Mouse (Mus musculus) myocyte (in vitro differentiated cells): ENCODE data around the gene Wdr61. TPM values are rescaled to one million over a fixed set of nuclear protein-coding genes. Genes with fewer than 3 reads are reported as not detected.
A peak's percentile ranks its signal among the peaks of the same experiment; 100 is the strongest.

Experiments used
- H3K27me3 ChIP-seq: one replicate; pipeline ENCODE4 v1.6.1; 2011; ENCODE audit not compliant: control insufficient read depth, insufficient read depth, insufficient read length
- H3K36me3 ChIP-seq: one replicate; pipeline ENCODE4 v1.6.1; 2011; ENCODE audit not compliant: control insufficient read depth, insufficient read depth
- H3K4me2 ChIP-seq: one replicate; pipeline ENCODE4 v1.6.1; 2011; ENCODE audit warnings: low read depth, control low read depth
- H3K4me3 ChIP-seq: one replicate; pipeline ENCODE4 v1.5.1; 2011; ENCODE audit warnings: mild to moderate bottlenecking, control low read depth, moderate library complexity
- H3K79me2 ChIP-seq: one replicate; pipeline ENCODE4 v1.6.1; 2011; ENCODE audit not compliant: control insufficient read depth, insufficient read depth
- H3ac ChIP-seq: one replicate; pipeline ENCODE4 v1.6.1; 2011; ENCODE audit not compliant: control insufficient read depth, insufficient read length
- CEBPB ChIP-seq: IDR thresholded peaks from 2 replicates; pipeline ENCODE4 v1.6.1; 2011; ENCODE audit warnings: mild to moderate bottlenecking, moderate library complexity; ENCODE audit not compliant: poor library complexity, insufficient read depth, severe bottlenecking
- E2F4 ChIP-seq: IDR thresholded peaks from one replicate; pipeline ENCODE4 v1.6.1; 2011; ENCODE audit warnings: mild to moderate bottlenecking, control low read depth, moderate library complexity; ENCODE audit not compliant: insufficient read depth
- MAX ChIP-seq: IDR thresholded peaks from one replicate; pipeline ENCODE4 v1.6.1; 2011; ENCODE audit warnings: low read depth, mild to moderate bottlenecking, control low read depth
- MYOD1 ChIP-seq, 3 experiments: IDR thresholded peaks; one replicate each; pipeline ENCODE4 v1.6.1; 2011; ENCODE audit warnings: control low read depth in 2 of 3, low read depth in 2 of 3, mild to moderate bottlenecking in 2 of 3, moderate library complexity in 1 of 3; ENCODE audit not compliant: insufficient read length in 2 of 3, control insufficient read depth in 1 of 3
- MYOG ChIP-seq, 3 experiments: IDR thresholded peaks; one replicate each; pipeline ENCODE4 v1.6.1; 2011; ENCODE audit warnings: control low read depth in 2 of 3, low read depth in 2 of 3, mild to moderate bottlenecking in 2 of 3; ENCODE audit not compliant: insufficient read length in 2 of 3, control insufficient read depth in 1 of 3, insufficient read depth in 1 of 3
- POLR2A ChIP-seq: IDR thresholded peaks from one replicate; pipeline ENCODE4 v1.6.1; 2011; ENCODE audit warnings: low read depth, mild to moderate bottlenecking, control low read depth, moderate library complexity; ENCODE audit not compliant: insufficient read length
- POLR2AphosphoS2 ChIP-seq: IDR thresholded peaks from one replicate; pipeline ENCODE4 v1.6.1; 2011; ENCODE audit warnings: low read depth, control low read depth; ENCODE audit not compliant: insufficient read length
- REST ChIP-seq: IDR thresholded peaks from one replicate; pipeline ENCODE4 v1.6.1; 2011; ENCODE audit warnings: mild to moderate bottlenecking, control low read depth, moderate library complexity; ENCODE audit not compliant: insufficient read depth, insufficient read length
- SRF ChIP-seq: IDR thresholded peaks from one replicate; pipeline ENCODE4 v1.6.1; 2011; ENCODE audit warnings: low read depth; ENCODE audit not compliant: control insufficient read depth, insufficient read length
- TCF12 ChIP-seq: IDR thresholded peaks from one replicate; pipeline ENCODE4 v1.6.1; 2011; ENCODE audit warnings: mild to moderate bottlenecking, control low read depth; ENCODE audit not compliant: poor library complexity, insufficient read depth, severe bottlenecking
- TCF3 ChIP-seq: IDR thresholded peaks from one replicate; pipeline ENCODE4 v1.6.1; 2011; ENCODE audit warnings: low read depth, control low read depth; ENCODE audit not compliant: insufficient read length
- USF1 ChIP-seq: IDR thresholded peaks from one replicate; pipeline ENCODE4 v1.6.1; 2011; ENCODE audit warnings: low read depth, mild to moderate bottlenecking, control low read depth, moderate library complexity
- polyA plus RNA-seq: library from polyadenylated mRNA; unstranded; fragments of >200 nt; fragmentation: generic; extraction: Trizol; gene quantifications from one replicate; pipeline ENCODE4 v1.2.1, GENCODE M21; 2012; ENCODE audit warnings: missing spikeins

Gene Wdr61
- polyA plus RNA-seq, 1 experiment = 41.7 TPM

GRCm38 (mm10) chr9:54683814-54684605 is 50.3 kb downstream of the Wdr61 start:
- H3K36me3 ChIP-seq = no peaks in the 10 kb centered on the region
- H3K4me2 ChIP-seq = no peak overlapping the region
- TF ChIP-seq USF1 = no peak
- no peak for TF ChIP-seq POLR2AphosphoS2
- TF ChIP-seq CEBPB = no peak
- no peak for TF ChIP-seq TCF12
- TF ChIP-seq E2F4 = no peak
- TF ChIP-seq MAX = no peak
- TF ChIP-seq MYOG (IDR thresholded peaks at IDR 0.05; ENCODE audit: control insufficient read depth in 1 of 3, insufficient read depth in 1 of 3, insufficient read length in 2 of 3, low read depth in 2 of 3) = no peak
- no peak for TF ChIP-seq SRF
- no peak for TF ChIP-seq REST
- no peaks in the 10 kb centered on the region for H3K79me2 ChIP-seq
- H3K27me3 ChIP-seq = peaks cover under 1% of the 10 kb centered on the region
- H3K4me3 ChIP-seq = no peak overlapping the region
- no peak overlapping the region for H3ac ChIP-seq

DNA sequence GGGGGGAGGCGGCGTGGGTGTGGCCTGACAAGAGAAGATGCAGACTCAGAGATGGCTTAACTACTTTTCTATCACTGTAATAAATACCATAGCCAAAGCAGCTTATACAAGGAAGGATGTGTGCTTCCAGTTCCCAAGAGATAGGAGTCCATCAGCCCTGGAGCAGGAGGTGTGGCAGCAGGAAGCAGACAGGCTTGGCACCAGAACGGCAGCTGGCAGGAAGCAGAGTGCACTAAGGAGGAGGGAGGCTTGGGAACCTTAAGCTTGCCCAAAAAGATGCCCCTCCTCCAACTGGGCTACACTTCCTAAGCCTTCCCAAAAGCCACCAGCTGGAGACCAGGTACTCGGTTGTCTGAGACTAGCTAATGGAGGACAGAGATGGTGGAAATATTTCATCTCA is 51.5 kb downstream of the Wdr61 start:
- Histone ChIP-seq H3K79me2 (no peaks in the 10 kb centered on the region), H3K36me3 (no peaks in the 10 kb centered on the region)
- TF ChIP-seq MYOD1 (IDR thresholded peaks at IDR 0.05; ENCODE audit: control insufficient read depth in 1 of 3, insufficient read length in 2 of 3, low read depth in 2 of 3) (no peak), CEBPB (no peak), TCF3 (no peak), POLR2AphosphoS2 (no peak), REST (no peak), MAX (no peak), E2F4 (no peak), SRF (no peak), MYOG (IDR thresholded peaks at IDR 0.05; ENCODE audit: control insufficient read depth in 1 of 3, insufficient read depth in 1 of 3, insufficient read length in 2 of 3, low read depth in 2 of 3) (no peak), TCF12 (no peak), USF1 (no peak), POLR2A (no peak)

DNA sequence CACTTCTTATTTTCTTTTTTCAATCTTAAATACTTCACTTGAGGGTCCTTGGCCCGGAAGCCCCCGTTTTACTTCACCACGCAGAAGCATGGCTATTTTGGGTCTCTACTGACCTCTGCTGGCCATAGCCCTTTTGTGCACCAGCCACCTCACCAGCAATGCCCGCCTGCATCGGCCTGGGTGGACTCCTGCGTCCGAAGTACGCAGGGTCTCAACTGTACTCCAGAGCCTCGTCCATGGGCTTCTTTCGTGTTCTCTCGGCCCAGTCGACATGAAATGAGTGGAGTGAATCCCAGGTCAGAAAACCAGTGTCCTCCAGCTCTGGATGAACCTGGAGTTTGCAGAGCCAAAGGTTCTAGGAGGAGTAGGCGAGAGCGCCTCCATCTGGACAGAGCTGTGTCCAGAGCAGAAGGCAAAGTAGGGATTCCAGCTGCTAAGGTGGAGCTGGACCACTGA is 57.8 kb downstream of the Wdr61 start:
- H3K4me3 ChIP-seq = no peak overlapping the region
- no peaks in the 10 kb centered on the region for H3K79me2 ChIP-seq
- TF ChIP-seq USF1 = no peak
- TF ChIP-seq REST = no peak
- TF ChIP-seq SRF = no peak
- no peak for TF ChIP-seq TCF3
- TF ChIP-seq POLR2AphosphoS2 = no peak
- TF ChIP-seq TCF12 = no peak
- TF ChIP-seq MYOD1 (IDR thresholded peaks at IDR 0.05; ENCODE audit: control insufficient read depth in 1 of 3, insufficient read length in 2 of 3, low read depth in 2 of 3) = no peak
- TF ChIP-seq E2F4 = no peak
- no peak for TF ChIP-seq MAX
- TF ChIP-seq CEBPB = no peak
- TF ChIP-seq POLR2A = no peak
- TF ChIP-seq MYOG (IDR thresholded peaks at IDR 0.05; ENCODE audit: control insufficient read depth in 1 of 3, insufficient read depth in 1 of 3, insufficient read length in 2 of 3, low read depth in 2 of 3) = no peak
- H3K4me2 ChIP-seq = peak overlapping the region; percentile 93
- no peaks in the 10 kb centered on the region for H3K36me3 ChIP-seq
- no peaks in the 10 kb centered on the region for H3K27me3 ChIP-seq
- H3ac ChIP-seq = no peak overlapping the region

More for the DNA sequence above, 51.5 kb downstream of the Wdr61 start:
- no peaks in the 10 kb centered on the region for H3K27me3 ChIP-seq
- H3K4me3 ChIP-seq = no peak overlapping the region
- no peak overlapping the region for H3ac ChIP-seq
- H3K4me2 ChIP-seq = no peak overlapping the region

- H3K36me3 ChIP-seq = no peaks in the 10 kb centered on the region
- H3ac ChIP-seq = no peak overlapping the region
- no peaks in the 10 kb centered on the region for H3K79me2 ChIP-seq
- TF ChIP-seq POLR2AphosphoS2 = no peak
- TF ChIP-seq CEBPB = no peak
- TF ChIP-seq USF1 = no peak
- TF ChIP-seq SRF = no peak
- TF ChIP-seq MYOD1 (IDR thresholded peaks at IDR 0.05; ENCODE audit: control insufficient read depth in 1 of 3, insufficient read length in 2 of 3, low read depth in 2 of 3) = no peak
- no peak for TF ChIP-seq TCF3
- TF ChIP-seq REST = no peak
- TF ChIP-seq MAX = no peak
- no peak for TF ChIP-seq E2F4
- no peak for TF ChIP-seq TCF12
- no peak for TF ChIP-seq POLR2A
- no peak for TF ChIP-seq MYOG (IDR thresholded peaks at IDR 0.05; ENCODE audit: control insufficient read depth in 1 of 3, insufficient read depth in 1 of 3, insufficient read length in 2 of 3, low read depth in 2 of 3)
- H3K4me2 ChIP-seq = no peak overlapping the region
- H3K4me3 ChIP-seq = no peak overlapping the region
- no peaks in the 10 kb centered on the region for H3K27me3 ChIP-seq
Observed at GRCm38 (mm10) chr9:54673887-54674286, 60.4 kb downstream of the Wdr61 start.
